Mouse (Mus musculus): Measurements from ENCODE around the gene Ftsj1.

- TF ChIP-seq POLR2A (IDR thresholded peaks at IDR 0.05; ENCODE audit: borderline replicate concordance, control insufficient read depth, low read depth, low read length): no peak
- TF ChIP-seq CTCF (IDR thresholded peaks at IDR 0.05; ENCODE audit: control insufficient read depth, insufficient read depth, low read length): no peak
These were observed 15.5 kb downstream of the Ftsj1 start for GRCm38 (mm10) chrX:8236704-8237103.
